Mouse (Mus musculus) heart, postnatal 10 days (tissue): ENCODE results near the gene Klc1. TPM values are rescaled to one million over a fixed set of nuclear protein-coding genes. Genes with fewer than 3 reads are reported as not detected.

ENCODE experiments used
- DNase-seq, 2 experiments: peaks; one replicate each; pipeline ENCODE4 v3.0.0; 2021
- intact Hi-C: fragments of 180-260 bp; cut with DNase I; formaldehyde crosslinking; loops from one replicate; pipeline ENCODE4 v1.15.1; 2025
- total RNA-seq, 2 experiments: library from RNA; stranded (reverse); gene quantifications; 2 replicates each; pipeline ENCODE4 v1.2.3; 2021

The Klc1 gene
- total RNA-seq, 2 experiments from 2014 or later: 151 to 166 TPM

DNA sequence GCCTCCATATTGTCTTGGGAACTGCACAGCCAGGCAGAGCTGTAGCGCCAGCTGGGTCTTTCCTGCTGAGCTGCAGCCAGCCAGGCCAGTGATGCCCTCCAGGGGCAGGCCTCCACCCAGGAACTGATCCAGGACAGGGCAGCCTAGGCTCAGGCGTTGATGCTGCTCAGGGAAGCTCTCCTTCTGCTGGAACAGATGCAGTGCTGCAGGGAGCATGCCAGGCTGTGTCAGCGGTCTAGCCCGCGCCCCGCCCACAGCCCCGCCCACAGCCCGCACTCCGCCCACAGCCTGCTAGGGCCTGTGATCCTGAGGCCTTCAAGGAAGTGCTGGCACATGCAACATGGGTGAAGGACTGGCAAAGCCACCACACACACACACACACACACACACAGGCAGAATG is 51.1 kb downstream of the Klc1 start:
- intact Hi-C loops: no loop called here
- DNase-seq: peak; percentile 84 to 86

DNA sequence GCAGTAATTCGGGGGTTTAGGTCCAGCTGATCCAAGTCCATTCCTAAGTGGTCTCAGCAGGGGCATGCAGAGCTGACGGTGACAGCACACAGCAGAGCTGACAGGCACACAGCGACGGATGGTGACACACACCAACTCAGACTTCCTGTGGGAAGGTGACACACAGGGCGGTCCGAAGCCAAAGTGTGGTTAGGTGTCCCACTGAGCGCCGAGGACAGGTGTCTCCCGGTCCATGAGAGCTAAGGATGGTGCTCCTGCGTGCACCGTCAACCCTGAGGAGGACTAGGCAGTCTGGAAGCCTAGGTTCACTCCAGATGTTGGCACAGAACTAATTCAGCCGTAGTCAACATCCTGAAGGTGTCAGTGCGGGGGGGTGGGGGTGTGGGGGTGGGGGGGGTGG is 53.4 kb downstream of the Klc1 start:
- intact Hi-C loops: no loop called here

DNA sequence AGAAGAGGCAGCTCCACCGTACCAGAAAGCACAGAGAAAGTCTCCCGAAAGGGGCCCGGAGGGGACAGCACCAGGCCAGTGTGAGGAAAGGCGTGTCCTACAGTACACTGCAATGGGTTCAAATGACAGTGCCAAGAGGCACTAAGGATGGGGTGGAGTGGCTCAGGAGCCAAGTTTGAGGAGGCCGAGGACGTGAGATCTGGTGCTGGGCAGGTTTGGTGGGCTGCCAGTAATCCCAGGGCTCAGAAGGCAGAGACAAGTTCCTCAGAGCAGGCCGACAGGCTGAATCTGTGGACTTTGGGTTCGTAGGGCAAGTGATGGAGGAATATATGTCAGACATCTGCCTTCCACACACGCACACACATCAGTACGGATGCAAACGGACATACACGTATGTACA is 54.0 kb downstream of the Klc1 start:
- no peak for DNase-seq
- intact Hi-C loops: no loop called here

More for the DNA sequence above, 53.4 kb downstream of the Klc1 start:
- no peak for DNase-seq

DNA sequence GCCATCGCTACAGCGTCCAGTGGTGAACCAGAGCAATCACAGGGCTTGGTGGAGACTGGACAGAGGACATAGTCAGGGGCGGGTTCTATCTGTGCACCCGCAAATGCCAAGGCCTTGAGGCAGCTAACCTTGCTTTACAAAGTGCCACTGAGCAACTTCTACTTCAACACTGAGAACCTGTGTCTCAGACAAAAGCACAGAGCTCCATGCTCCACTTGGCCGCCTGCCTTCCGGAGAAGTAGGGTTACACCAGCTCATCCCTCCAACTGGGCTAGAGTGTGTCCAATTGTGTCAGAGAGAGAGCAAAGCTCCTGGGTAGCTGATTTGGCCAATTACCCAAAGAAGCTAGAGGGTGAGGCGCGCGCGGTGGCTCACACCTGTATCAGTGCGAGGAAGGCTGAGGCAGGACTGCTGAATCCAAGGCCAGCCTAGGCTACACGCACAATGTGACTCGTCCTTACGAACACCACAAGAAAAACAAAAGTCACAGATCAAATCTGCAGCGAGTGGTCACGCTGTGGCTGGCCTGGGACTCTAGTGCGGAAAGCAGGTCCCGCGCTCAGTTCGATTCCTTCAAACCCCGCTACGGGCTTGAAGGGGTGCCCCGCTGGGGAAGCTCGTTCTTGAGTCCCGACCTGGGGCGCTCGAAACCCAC is 54.6 kb downstream of the Klc1 start:
- DNase-seq: peak in 1 of 2 experiments; percentile 45
- intact Hi-C loops: no loop called here

DNA sequence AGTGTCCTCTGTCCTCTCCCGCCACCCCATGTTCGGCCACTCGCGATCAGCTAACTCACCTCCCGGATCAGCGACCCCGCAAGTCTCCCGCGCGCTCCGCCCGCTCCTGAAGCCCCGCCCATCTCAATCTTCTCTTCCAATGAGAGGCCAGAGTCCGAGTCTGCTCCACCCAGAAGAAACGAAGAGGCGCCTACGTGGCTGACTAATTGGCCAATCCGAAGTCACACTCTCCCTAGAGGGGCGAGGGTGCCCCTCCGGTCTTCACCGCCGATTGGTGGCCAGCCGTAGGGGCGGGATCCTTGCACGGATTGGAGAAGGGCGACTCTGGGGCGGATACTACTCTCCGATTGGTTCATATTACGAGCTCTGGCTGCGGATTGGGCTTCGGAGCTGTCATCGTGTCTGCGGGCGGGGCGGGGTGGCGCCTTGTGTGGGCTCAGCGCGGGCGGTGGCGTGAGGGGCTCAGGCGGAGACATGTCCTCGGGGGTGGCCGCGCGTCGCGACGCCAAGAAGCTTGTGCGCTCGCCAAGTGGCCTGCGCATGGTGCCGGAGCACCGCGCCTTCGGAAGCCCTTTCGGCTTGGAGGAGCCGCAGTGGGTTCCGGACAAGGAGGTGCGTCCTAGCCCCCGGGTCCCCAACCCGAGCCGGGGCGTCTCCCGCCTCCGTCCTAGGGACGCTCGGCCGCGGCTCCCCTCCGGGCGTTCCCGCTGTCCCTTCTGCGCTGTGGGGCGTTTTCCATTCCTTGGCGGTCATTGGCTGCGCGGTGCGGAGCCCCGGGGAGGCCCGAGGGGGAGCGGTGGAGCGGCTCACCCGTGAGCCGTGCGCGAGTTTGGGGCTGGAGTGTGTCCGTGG is 55.3 kb downstream of the Klc1 start, which contains the start of the genes Xrcc3 and Zfyve21:
Xrcc3 (minus strand) TSS at position 108 of the 852 bp plus-strand sequence.
Zfyve21 (plus strand) TSS at position 405 of the 852 bp plus-strand sequence.
- peak; percentile 98 to 99 for DNase-seq
- intact Hi-C loops: no loop called here

DNA sequence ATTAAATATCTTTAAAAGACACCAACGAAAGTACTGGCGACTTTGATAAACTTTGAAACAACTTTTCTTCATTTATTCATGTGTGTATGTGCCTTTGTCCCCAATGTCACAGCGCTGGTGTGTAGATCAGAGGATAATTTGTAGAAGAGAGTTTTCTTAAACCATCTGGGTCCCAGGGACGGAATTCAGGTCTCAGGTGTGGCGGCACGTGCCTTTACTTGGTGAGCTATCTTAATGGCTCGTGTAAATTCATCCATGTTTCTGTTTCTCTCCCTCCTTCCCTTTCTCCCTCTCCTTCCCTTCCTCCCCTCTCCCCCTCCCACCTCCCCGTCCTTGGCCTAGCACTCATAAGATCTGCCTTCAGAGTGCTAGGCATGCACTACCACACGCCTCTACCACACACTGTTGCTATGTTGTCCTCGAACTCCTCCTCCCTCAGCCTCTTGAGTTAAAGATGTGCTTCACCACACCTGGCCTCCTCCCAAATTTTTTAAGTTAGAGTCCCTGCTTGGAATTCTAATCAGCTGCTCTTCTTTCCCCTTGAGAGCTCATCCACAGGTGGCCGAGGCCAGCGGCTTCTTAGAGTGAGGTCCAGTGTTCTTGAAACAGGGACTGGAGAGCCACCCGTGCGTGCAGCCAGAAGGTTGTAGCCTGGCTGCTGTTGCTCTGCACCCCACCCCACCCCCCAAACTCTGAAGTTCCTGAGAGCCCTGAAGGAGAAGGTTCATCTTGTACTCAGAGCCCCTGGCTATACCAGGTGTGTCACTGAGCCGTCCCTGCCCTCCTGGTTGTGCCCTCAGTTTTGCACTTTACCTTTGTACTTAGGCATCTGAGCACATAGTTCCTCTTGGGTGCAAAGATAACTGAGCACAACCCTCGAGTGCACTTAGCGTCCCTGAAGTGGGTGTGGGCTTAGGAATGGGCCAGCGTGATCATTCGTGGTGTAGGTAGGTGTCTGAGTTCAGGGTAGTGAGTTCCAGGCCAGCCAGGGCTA is 56.4 kb downstream of the Klc1 start:
- no peak for DNase-seq
- intact Hi-C loops: no loop called here

DNA sequence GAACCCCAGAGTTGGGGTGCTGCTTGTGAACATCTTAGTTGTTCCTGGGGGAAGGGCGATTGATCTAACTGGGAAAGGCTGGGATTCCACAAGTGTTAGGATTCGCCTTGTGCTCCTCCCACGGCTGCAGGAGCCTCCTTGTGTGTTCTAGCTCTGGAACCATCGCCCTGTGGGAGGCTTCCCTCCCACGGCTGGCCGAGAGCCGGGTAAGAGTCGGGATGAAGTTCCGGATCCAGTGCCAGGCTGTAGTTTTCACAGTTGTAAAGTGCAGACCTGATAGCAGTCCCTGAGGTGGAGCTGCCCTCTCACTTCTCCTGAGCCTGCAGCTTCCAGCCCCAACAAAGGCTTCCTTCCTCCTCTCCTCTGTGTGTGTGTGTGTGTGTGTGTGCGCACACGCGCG is 57.9 kb downstream of the Klc1 start:
- intact Hi-C loops: no loop called here
- peak; percentile 53 to 59 for DNase-seq

DNA sequence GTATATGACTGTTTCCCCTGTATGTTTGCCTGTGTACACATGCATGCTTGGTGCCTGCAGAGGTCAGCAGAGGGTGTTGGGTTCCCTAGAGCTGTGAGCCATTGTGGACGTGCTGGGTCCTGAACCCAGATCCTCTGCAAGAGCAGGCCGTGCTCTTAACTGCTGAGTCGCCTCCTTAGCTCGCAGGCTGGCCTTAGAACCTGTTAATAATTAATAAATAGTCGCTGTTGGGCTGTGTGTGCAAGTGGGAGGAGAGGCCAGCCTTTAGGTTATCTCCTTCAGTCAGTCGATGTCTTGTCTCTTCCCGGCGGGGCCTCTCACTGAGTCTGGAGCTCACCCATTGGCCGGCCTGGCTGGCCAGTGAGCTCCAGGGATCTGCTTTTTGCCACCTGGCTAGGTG is 58.3 kb downstream of the Klc1 start:
- DNase-seq: no peak
- intact Hi-C loops: no loop called here

DNA sequence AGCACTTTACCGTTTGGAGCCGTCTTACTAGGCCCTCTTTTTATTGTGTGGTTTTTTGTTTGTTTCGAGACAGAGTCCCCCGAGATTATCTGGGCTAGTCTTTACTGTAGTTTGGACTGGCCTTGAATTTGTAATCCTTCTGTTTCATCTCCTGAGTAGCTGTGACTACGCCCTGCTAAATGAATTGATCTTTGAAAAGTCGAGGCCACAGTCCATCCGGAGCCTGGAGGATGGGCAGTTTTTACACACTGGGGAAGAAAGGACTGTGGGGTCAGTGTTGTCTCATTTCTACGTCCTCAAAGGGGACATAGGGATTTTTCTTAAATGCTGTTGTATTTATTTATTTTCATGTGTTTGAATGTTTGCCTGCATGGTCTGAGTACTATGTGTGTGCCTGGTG is 59.3 kb downstream of the Klc1 start:
- intact Hi-C loops: no loop called here
- no peak for DNase-seq

DNA sequence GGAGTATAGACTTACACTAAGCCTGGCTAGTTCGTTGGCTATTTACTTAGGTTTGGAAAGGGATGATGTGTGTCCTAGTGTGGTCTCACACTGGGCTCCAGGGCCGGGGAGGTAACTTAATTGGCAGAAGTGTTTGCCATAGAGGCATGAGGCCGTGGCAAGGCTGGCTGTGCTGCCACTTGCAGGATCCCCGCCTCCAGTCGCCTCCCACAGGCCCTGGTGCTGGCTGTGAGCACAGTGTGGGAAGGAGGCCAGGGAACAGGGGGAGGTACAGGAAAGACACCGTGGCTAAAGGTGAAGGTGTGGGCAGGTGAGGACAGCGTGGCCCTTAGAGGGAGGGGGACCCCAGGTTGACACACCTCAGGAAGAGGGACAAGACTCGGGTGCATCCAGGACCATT is 61.3 kb downstream of the Klc1 start:
- DNase-seq: no peak
- intact Hi-C loops: no loop called here

DNA sequence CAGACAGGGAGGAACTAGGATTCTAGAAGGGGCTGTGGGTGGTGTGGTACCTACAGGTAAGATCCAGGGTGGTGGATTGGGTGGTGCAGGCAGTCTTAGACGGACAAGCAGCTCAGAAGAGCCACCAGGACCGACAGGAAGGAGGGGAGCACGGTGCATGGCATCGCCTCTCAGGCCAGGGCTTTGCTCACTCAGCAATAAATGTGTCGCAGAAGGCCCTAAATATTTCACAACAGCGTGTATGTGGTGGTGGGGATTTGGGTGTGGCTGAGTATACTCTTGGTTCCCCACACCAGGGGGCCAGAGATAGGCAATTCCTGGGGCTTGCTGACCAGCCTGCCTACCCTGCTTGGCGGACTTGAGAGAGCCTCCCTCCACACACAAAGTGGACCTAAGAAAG is 62.1 kb downstream of the Klc1 start:
- intact Hi-C loops: no loop called here
- no peak for DNase-seq

DNA sequence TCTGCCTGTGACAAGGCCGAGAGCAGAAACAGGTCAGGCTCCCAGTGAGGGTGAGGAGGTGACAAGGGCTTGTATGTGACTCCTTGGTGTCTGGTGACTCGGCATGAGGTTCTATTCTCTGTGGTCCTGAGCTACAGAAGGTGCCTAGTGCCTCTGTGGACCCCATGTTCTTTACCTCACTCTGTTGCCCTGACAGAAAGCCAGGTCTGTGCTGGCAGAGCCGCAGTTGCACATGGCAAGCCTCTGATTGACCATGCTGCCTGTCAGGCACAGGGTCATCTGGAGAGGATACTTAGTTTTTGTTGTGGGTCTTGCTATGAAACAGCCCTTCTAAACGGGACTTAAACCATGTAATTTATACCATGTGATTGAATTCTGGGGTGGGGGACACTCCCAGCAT is 63.3 kb downstream of the Klc1 start:
- no peak for DNase-seq
- intact Hi-C loops: no loop called here

DNA sequence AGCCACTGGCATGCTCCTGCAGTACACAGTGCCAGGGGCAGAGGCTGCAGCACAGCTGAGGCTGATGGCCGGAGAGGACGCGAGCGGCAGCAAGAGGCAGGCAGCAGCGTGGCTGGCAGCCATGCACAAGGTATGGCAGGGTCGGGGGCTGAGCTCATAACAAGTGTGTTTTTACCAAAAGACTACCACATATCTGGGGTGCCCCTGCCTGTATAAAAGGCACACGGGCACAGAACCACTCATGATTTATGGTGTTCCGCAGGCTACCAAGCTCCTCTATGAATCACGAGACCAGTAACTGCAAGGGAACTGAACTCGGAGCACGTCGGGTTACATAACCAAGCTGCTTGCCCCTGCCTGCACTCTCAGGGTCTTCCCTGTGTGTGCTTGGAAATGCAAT is 68.9 kb downstream of the Klc1 start:
- intact Hi-C loops: no loop called here
- DNase-seq: no peak

DNA sequence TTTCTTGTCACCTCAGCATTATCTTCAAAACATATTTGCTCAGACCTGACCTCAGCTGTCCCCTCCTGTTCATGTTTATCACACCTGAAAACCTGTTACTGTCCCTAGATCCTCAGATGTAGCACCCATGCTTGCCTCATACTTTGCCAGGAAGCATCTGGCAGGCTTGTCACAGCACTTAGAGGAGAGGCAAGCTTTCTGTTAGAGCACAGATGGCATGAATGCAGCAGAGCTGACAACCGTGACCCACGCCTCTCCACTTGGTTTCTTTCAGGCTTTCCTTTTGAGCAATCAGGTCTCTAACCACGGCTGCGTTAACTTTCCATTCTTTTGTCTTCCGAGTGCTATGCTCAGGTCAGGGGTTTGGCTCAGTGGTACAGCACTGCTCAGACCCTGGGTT is 70.8 kb downstream of the Klc1 start:
- DNase-seq: no peak

DNA sequence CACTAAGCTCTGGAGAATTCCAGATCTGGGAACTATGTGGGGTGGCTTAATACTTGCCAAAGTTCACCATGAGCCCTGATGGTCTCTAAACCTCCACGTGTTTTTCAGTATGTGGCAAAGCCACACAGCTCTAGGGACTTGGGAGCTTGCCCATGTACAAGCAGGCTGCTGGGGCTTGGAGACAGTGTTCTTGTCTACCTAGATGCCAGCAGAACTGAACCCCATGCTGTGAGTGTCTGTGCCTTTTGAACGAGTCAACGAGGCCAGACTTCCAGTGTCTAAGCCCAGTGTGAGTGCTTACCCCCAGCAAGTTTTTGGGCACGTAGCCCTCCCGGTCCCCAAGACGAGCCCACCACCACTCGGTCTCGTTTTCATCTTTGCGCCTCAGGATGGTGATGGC is 71.3 kb downstream of the Klc1 start:
- intact Hi-C loops: no loop called here
- DNase-seq: no peak

More for the DNA sequence above, 70.8 kb downstream of the Klc1 start:
- intact Hi-C loops: no loop called here

DNA sequence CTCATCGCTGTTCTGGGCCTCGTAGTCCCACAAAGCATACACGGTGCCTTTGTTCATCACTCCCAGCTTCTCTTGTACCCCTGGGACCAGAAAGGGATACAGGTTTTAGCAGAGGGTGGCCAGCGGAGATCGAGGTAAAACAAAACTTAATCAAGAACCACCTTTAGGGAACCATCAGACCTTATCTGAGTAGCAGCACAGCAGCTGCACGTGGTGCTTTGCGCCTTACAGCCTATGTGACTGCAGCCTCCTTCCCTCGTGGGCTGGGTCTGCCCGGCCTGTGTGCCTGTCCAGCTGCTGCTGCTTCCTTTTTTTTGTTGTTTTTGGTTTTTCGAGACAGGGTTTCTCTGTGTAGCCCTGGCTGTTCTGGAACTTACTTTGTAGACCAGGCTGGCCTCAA is 71.7 kb downstream of the Klc1 start:
- intact Hi-C loops: no loop called here
- no peak for DNase-seq

DNA sequence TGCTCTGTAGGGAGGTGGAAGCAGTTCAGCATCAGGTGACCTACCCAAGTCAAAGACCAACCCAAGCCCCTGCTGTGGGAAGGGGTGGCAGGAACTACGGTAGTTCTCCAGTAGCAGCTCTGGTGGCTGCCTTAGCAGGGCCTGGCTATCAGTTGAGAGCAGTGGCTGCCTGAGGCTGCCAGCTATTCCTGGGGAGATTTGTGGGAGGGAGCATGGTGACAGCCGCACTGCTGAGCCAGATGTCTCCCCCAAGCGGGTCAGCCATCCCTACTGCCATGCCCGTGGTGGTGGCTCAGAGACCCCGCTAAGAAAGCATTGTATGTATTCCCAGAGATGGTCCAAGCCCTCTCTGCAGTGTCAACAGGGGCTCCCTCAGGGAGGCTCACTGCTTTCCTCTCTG is 74.0 kb downstream of the Klc1 start:
- DNase-seq: no peak
- intact Hi-C loops: no loop called here

DNA sequence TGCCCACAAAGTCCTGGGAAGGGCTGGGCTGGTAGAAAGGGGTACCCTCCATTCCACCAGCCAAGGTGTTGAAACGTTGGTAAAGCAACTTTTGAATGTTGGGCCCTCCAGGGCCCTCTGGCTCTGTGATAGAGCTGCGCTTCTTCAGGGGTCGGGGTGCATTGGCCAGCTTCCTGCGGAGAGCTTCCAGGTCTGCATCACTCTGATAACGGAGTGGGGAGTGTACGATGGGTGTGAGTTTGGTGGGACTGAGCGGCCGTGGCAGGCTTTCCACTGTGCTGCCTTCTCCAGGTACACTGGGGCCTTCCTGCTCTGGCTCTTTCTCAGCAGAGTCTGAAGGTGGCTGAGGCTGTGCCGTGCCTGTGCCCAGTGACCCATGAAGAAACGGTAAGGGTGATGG is 74.8 kb downstream of the Klc1 start:
- intact Hi-C loops: no loop called here
- DNase-seq: no peak

DNA sequence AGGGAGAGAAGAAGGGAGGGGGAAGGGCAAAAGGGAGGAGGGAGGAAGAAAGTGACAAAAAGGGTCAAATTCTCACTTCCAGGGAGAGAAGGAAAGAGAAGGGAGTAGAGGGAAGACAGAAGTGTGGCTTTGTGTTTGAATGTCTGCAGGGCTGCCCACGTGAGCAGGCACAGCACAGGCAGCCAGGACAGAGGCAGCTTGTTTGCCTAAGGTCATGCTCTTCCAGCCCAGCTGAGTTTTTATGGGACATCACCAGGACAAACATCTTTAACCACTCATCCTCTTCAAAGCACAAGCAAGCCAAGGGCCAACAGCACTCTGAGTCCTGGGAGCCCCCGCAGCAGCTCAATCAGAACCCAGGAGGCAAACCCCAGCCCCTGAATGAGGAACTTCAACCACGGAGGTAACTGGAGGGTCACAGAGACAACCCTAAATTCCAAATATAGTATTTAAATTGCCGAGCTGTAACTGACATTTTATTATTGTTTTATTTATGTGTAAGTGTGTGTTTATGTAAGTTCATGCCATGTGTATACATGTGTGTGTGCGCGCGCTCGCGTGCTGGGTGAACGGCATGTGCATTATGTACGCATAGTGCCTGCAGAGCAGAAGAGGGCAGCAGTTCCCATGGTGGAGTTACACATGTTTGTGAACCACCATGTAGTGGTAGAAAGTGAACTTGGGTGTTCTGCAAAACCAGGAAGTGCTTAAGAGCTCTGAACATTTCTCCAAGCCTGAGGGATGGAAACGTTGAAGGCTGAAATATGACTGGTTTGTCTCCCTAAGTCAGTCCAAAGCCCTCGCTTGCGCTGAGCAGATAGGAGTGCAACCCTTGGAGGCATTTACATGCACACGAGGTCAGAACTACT is 84.2 kb downstream of the Klc1 start:
- intact Hi-C loops: no loop called here
- DNase-seq: no peak

DNA sequence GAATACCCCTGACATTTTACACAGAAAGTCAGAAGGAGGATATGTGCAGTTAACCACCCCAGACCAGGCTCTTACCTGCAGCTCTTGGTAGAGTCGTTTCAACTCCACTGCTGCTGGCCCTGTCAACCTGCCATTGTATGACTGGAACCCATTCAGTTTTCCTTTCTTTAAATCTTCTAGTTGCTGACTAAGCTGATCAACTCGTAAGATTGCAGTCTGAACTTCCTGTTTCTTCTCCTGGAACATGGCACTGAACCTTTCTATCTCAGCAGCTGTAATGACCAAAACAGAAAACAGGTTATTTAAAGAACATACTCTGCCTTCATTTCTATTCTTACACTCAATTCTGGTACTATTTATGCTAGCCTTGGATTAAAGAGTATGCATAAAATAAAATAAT is 84.8 kb downstream of the Klc1 start:
- DNase-seq: no peak
- intact Hi-C loops: no loop called here
